Comparison of ENCODE assay signal across 11 mouse cellular contexts in genomic region chr3:22745026-22745425, GRCm38 (mm10).
DNase-seq lines count a peak whose midpoint lies in the region; ATAC-seq and TF ChIP-seq lines count a peak whose summit lies in the region.
"Had no signal": no experiment of that assay in that cellular context is flagged by ENCODE, and none has a peak within 500 bp of the region (broad histone marks: within the 10 kb centered on the region; RNA-seq: fewer than 3 reads in every experiment).

No protein-coding gene starts in this region.

- H3K4me2 ChIP-seq in forebrain, embryonic 15.5 days (replicated peaks): no peak overlapping the region
- no peak overlapping the region for H3K4me2 ChIP-seq in forebrain, embryonic 11.5 days (ENCODE audit: low read depth, low read length, severe bottlenecking)
- H3K4me2 ChIP-seq in lung, embryonic 14.5 days: no peak overlapping the region
- H3K4me2 ChIP-seq: neural tube, embryonic 13.5 days had no signal

- no peak overlapping the region for H3K4me3 ChIP-seq in forebrain, embryonic 15.5 days
- no peak overlapping the region for H3K4me3 ChIP-seq in forebrain, embryonic 11.5 days (ENCODE audit: low read depth, low read length)
- no peak overlapping the region for H3K4me3 ChIP-seq in lung, embryonic 14.5 days (ENCODE audit: low read depth, low read length)
- H3K4me3 ChIP-seq: neural tube, embryonic 13.5 days had no signal

- peak; percentile 33; the same call in 1 of the 2 replicates for TF ChIP-seq CTCF in lung, embryonic 14.5 days (IDR thresholded peaks at IDR 0.05; ENCODE audit: low read depth)

- ATAC-seq in forebrain, embryonic 15.5 days (replicated peaks): peak; percentile 79
- no peak for ATAC-seq in forebrain, embryonic 11.5 days (replicated peaks; ENCODE audit: low FRiP score)
- no peak; the same call in 1 of the 2 replicates for ATAC-seq in lung, embryonic 14.5 days (ENCODE audit: insufficient read depth)
- no peak for ATAC-seq in megakaryocyte-erythroid progenitor cell, adult 5-6 weeks (replicated peaks; ENCODE audit: low FRiP score, low TSS enrichment, poor library complexity, severe bottlenecking)

- no peaks in the 10 kb centered on the region for H3K36me3 ChIP-seq in forebrain, embryonic 15.5 days
- no peaks in the 10 kb centered on the region for H3K36me3 ChIP-seq in forebrain, embryonic 11.5 days (ENCODE audit: control insufficient read depth, insufficient read depth, low read length)
- no peaks in the 10 kb centered on the region for H3K36me3 ChIP-seq in lung, embryonic 14.5 days (ENCODE audit: insufficient read depth)
- H3K36me3 ChIP-seq: neural tube, embryonic 13.5 days had no signal

- DNase-seq in forebrain, embryonic 11.5 days (ENCODE audit: low spot score): no peak
- peak; percentile 65 for DNase-seq in lung, embryonic 14.5 days
- no peak for DNase-seq in lung, postnatal 14 days
- peak; percentile 69 for DNase-seq in cerebellum, adult 9-10 months
- DNase-seq in retina, postnatal 7 days (ENCODE audit: low read depth, low spot score): peak; percentile 23
- no peak for DNase-seq in thymus, postnatal 4 days
- DNase-seq: heart, postnatal 10 days; lung, adult 2 months had no signal

- no peaks in the 10 kb centered on the region for H3K4me1 ChIP-seq in forebrain, embryonic 15.5 days
- no peaks in the 10 kb centered on the region for H3K4me1 ChIP-seq in forebrain, embryonic 11.5 days (replicated peaks; ENCODE audit: control insufficient read depth, insufficient read depth, low read length)
- H3K4me1 ChIP-seq in lung, embryonic 14.5 days (ENCODE audit: insufficient read depth): no peaks in the 10 kb centered on the region
- H3K4me1 ChIP-seq: neural tube, embryonic 13.5 days had no signal

- no peak overlapping the region for H3K9ac ChIP-seq in forebrain, embryonic 15.5 days (replicated peaks)
- no peak overlapping the region for H3K9ac ChIP-seq in forebrain, embryonic 11.5 days (ENCODE audit: low read length)
- H3K9ac ChIP-seq in lung, embryonic 14.5 days: no peak overlapping the region
- H3K9ac ChIP-seq: neural tube, embryonic 13.5 days had no signal

- H3K27ac ChIP-seq in forebrain, embryonic 15.5 days (replicated peaks): no peak overlapping the region
- H3K27ac ChIP-seq in forebrain, embryonic 11.5 days (ENCODE audit: low read depth, low read length): no peak overlapping the region
- H3K27ac ChIP-seq in lung, embryonic 14.5 days (ENCODE audit: low read depth): no peak overlapping the region
- H3K27ac ChIP-seq: neural tube, embryonic 13.5 days had no signal

- no peaks in the 10 kb centered on the region for H3K27me3 ChIP-seq in forebrain, embryonic 15.5 days
- H3K27me3 ChIP-seq in forebrain, embryonic 11.5 days (ENCODE audit: control insufficient read depth, insufficient read depth, low read length): no peaks in the 10 kb centered on the region
- no peaks in the 10 kb centered on the region for H3K27me3 ChIP-seq in lung, embryonic 14.5 days (ENCODE audit: insufficient read depth, low read length)
- H3K27me3 ChIP-seq: neural tube, embryonic 13.5 days had no signal

- H3K9me3 ChIP-seq in forebrain, embryonic 15.5 days: no peaks in the 10 kb centered on the region
- no peaks in the 10 kb centered on the region for H3K9me3 ChIP-seq in forebrain, embryonic 11.5 days (ENCODE audit: control insufficient read depth, low read length)
- H3K9me3 ChIP-seq in lung, embryonic 14.5 days (ENCODE audit: low read depth, low read length): no peaks in the 10 kb centered on the region
- H3K9me3 ChIP-seq: neural tube, embryonic 13.5 days had no signal

Comparison
In these comparisons a context has a peak if more than half of its experiments do, and no peak if none do; other contexts are left out.
1. DNase-seq: peak in lung, embryonic 14.5 days (single experiment), cerebellum, adult 9-10 months (single experiment) and retina, postnatal 7 days (single experiment); none in forebrain, embryonic 11.5 days (single experiment), lung, postnatal 14 days (single experiment) and thymus, postnatal 4 days (single experiment).